Mouse (Mus musculus): ENCODE data around the gene Actr8.

DNA sequence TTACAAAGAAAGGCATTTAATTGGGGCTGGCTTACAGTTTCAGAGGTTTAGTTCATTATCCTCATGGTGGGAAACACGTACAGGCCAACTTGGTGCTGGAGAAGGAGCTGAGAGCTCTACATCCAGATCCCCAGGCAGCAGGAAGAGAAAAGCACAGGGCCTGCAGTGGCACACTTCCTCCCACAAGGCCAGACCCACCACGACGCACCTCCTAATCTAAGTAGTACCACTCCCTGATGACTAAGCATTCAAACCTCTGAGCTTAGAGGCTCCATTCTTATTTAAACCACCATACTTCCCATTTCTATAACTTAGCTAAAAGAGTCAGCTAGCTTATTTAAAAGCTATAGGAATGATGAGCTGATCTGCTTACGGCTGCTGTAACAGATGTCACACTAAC lies 27.3 kb upstream of the Actr8 start:
- no peak for TF ChIP-seq POLR2A (IDR thresholded peaks at IDR 0.05; ENCODE audit: borderline replicate concordance, control insufficient read depth, low read depth, low read length)
- no peak for TF ChIP-seq CTCF (IDR thresholded peaks at IDR 0.05; ENCODE audit: control insufficient read depth, insufficient read depth, low read length)

All from bone marrow, adult 2 months (tissue).